Mouse (Mus musculus): ENCODE results near the gene Kctd2.

GRCm38 (mm10) chr11:115421972-115422371 is 2.0 kb downstream of the Kctd2 start:
- TF ChIP-seq CTCF (IDR thresholded peaks at IDR 0.05; ENCODE audit: control insufficient read depth, insufficient read depth, low read length) (no peak), POLR2A (IDR thresholded peaks at IDR 0.05; ENCODE audit: borderline replicate concordance, control insufficient read depth, low read depth, low read length) (no peak)

All from bone marrow, adult 2 months (tissue).